Mouse (Mus musculus) skeletal muscle tissue, postnatal 0 days (tissue): ENCODE data around the gene Lrig2. TPM values are rescaled to one million over a fixed set of nuclear protein-coding genes. Genes with fewer than 3 reads are reported as not detected.

ENCODE experiments used
- polyA plus RNA-seq: library from polyadenylated mRNA; unstranded; fragments of >200 nt; fragmentation: Nextera tagmentation; extraction: Ambion mirVana; gene quantifications from 2 replicates; pipeline ENCODE4 v1.2.1, GENCODE M21; 2015

Gene Lrig2
- 5.3 and 6.7 TPM in 2 replicates for polyA plus RNA-seq

DNA sequence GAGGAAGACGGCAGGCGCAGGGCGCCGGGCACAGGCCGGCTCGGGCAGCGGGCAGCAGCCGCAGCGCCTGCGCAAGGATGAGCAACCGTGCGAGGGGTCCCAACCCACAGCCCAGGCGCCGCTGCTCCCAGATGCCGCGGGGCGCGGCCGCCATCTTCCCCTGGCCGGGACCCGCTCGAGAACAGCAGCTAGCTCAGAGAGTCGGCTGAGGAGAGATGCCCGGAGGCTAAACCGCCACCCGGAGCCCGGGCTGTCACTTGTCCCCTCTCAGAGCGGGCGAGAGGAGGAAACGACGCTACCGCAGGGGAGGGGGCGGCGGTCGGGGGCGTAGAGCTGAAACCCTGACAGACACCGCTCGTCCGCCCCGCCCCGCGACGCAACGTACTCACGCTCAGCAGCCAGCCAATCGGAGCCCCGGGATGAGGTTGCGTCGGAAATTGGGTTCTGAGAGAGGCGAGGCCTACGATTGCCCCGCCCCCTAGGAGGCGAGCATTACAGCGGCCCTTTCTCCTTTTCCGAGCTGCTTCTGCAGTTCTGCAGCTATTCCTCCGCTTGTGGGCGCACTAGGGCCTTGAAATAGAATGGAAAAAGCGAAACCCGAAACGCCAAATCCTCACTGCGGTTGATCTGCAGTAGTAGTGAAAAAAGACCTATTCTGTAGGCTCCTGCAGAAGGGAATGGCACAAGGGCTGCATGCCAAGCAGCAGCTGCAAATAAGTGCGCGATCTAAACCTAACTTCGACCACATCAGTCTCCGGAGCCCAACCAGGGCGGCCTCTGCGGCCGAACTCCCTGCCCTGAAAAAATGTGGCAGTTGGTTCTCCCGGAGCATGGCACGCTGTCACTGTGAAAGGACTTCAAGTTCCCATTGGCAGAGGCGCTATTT is at the start of gene Lrig2:
Gene Lrig2, minus strand, starts transcription at position 381 of the 886 bp plus-strand sequence.

Other genes with a start within 250 kb of the Lrig2 start
- 19.4 and 19.6 TPM in 2 replicates for gene Slc16a1, start 126.8 kb upstream of the Lrig2 start, polyA plus RNA-seq